Mouse (Mus musculus): Measurements from ENCODE around the gene St3gal3. TPM values are rescaled to one million over a fixed set of nuclear protein-coding genes. Genes with fewer than 3 reads are reported as not detected.

The St3gal3 gene
- total RNA-seq, 2 experiments from 2014 or later = 47.1 to 48.7 TPM

Other genes starting within 250 kb of the St3gal3 start
- 100 to 1,000 TPM; 398 to 399 TPM for gene Atp6v0b, start 247.6 kb downstream of the St3gal3 start, total RNA-seq (2021)
- 10 to 100 TPM; 11.2 TPM for gene Dph2, start 242.9 kb downstream of the St3gal3 start, total RNA-seq (2021)
- 100 to 1,000 TPM; 135 to 143 TPM for gene Ipo13, start 219.9 kb downstream of the St3gal3 start, total RNA-seq (2021)
- gene Artn, start 205.2 kb downstream of the St3gal3 start, total RNA-seq (2021) = 1 to 10 TPM; 1.4 to 1.7 TPM
- 10 to 100 TPM; 42.5 to 44.2 TPM for gene Kdm4a, start 45.1 kb upstream of the St3gal3 start, total RNA-seq (2021)
- gene Ptprf, start 156.5 kb upstream of the St3gal3 start, total RNA-seq (2021) = 10 to 100 TPM; 67.6 to 77.5 TPM